Mouse (Mus musculus) MEL (cell line): ENCODE measurements around the gene Ppt2. TPM values are rescaled to one million over a fixed set of nuclear protein-coding genes. Genes with fewer than 3 reads are reported as not detected.

Experiments
- DNase-seq: peaks from one replicate; pipeline ENCODE4 v3.0.0; 2011; ENCODE audit warnings: low read depth, low spot score
- H3K27ac ChIP-seq: 2 replicates; pipeline ENCODE4 v1.5.1; 2012; ENCODE audit warnings: low read depth, mild to moderate bottlenecking, control low read depth, low read length, moderate library complexity; ENCODE audit not compliant: control insufficient read depth
- H3K27me3 ChIP-seq, 2 experiments: fragments of 150-350 bp in 1 of 2; sonication (generic) in 1 of 2; 2 replicates each; pipeline ENCODE4 v1.6.1; 2012; ENCODE audit warnings: low read length in 2 of 2, mild to moderate bottlenecking in 2 of 2, improper control_type of control experiment in 1 of 2, moderate library complexity in 1 of 2; ENCODE audit not compliant: insufficient read depth in 2 of 2, control insufficient read depth in 1 of 2
- H3K36me3 ChIP-seq, 2 experiments: 2 replicates each; pipeline ENCODE4 v1.6.1; 2012 to 2014; ENCODE audit warnings: low read length in 2 of 2, improper control_type of control experiment in 1 of 2, inconsistent platforms in 1 of 2, mild to moderate bottlenecking in 1 of 2; ENCODE audit not compliant: insufficient read depth in 2 of 2, control insufficient read depth in 1 of 2
- H3K4me1 ChIP-seq, 2 experiments: fragments of 150-350 bp in 1 of 2; sonication (generic) in 1 of 2; 2 replicates each; pipeline ENCODE4 v1.6.1; 2012; ENCODE audit warnings: low read length in 2 of 2, improper control_type of control experiment in 1 of 2, mild to moderate bottlenecking in 1 of 2; ENCODE audit not compliant: insufficient read depth in 2 of 2, control insufficient read depth in 1 of 2
- H3K4me3 ChIP-seq, 2 experiments: fragments of 150-350 bp in 1 of 2; sonication (generic) in 1 of 2; 2 replicates each; pipeline ENCODE4 v1.5.1; 2012; ENCODE audit warnings: low read depth in 2 of 2, low read length in 2 of 2, mild to moderate bottlenecking in 2 of 2, moderate library complexity in 2 of 2, control low read depth in 1 of 2, improper control_type of control experiment in 1 of 2; ENCODE audit not compliant: control insufficient read depth in 1 of 2, insufficient read depth in 1 of 2
- H3K79me2 ChIP-seq: 2 replicates; pipeline ENCODE4 v1.6.1; 2012; ENCODE audit warnings: mild to moderate bottlenecking, low read length, moderate library complexity; ENCODE audit not compliant: control insufficient read depth, poor library complexity, insufficient read depth
- H3K9ac ChIP-seq: 2 replicates; pipeline ENCODE4 v1.6.1; 2012; ENCODE audit warnings: low read depth, mild to moderate bottlenecking, control low read depth, low read length, moderate library complexity; ENCODE audit not compliant: control insufficient read depth, poor library complexity, severe bottlenecking
- H3K9me3 ChIP-seq: fragments of 150-350 bp; sonication (generic); replicated peaks from 2 replicates; pipeline ENCODE4 v1.6.1; 2012; ENCODE audit warnings: mild to moderate bottlenecking, low read length, improper control_type of control experiment, moderate library complexity; ENCODE audit not compliant: insufficient read depth
- BHLHE40 ChIP-seq: IDR thresholded peaks from 2 replicates; pipeline ENCODE4 v1.6.1; 2012; ENCODE audit warnings: low read depth, mild to moderate bottlenecking, inconsistent platforms, low read length, improper control_type of control experiment, borderline replicate concordance
- CTCF ChIP-seq, 3 experiments: IDR thresholded peaks in 2 of 3; conservative IDR thresholded peaks in 1 of 3; 2 replicates each; pipeline ENCODE4 v1.5.1; 2011 to 2012; ENCODE audit warnings: low read length in 3 of 3, low read depth in 2 of 3, mild to moderate bottlenecking in 2 of 3, improper control_type of control experiment in 1 of 3, inconsistent platforms in 1 of 3, mixed read lengths in 1 of 3, moderate library complexity in 1 of 3; ENCODE audit not compliant: control insufficient read depth in 1 of 3, insufficient read depth in 1 of 3, poor library complexity in 1 of 3, severe bottlenecking in 1 of 3
- E2F4 ChIP-seq: IDR thresholded peaks from 2 replicates; pipeline ENCODE4 v1.6.1; 2011; ENCODE audit warnings: low read depth, low read length, improper control_type of control experiment, borderline replicate concordance
- ELF1 ChIP-seq: IDR thresholded peaks from 2 replicates; pipeline ENCODE4 v1.6.1; 2014; ENCODE audit warnings: low read depth, mild to moderate bottlenecking, inconsistent platforms, low read length, improper control_type of control experiment, moderate library complexity
- ETS1 ChIP-seq: IDR thresholded peaks from 2 replicates; pipeline ENCODE4 v1.6.1; 2012; ENCODE audit warnings: low read depth, mild to moderate bottlenecking, inconsistent platforms, low read length, improper control_type of control experiment, moderate library complexity
- GATA1 ChIP-seq: IDR thresholded peaks from 2 replicates; pipeline ENCODE4 v1.6.1; 2011; ENCODE audit warnings: low read depth, low read length, improper control_type of control experiment
- HCFC1 ChIP-seq: IDR thresholded peaks from 2 replicates; pipeline ENCODE4 v1.6.1; 2012; ENCODE audit warnings: low read depth, mild to moderate bottlenecking, inconsistent platforms, low read length, improper control_type of control experiment, moderate library complexity
- JUND ChIP-seq: IDR thresholded peaks from 2 replicates; pipeline ENCODE4 v1.6.1; 2011; ENCODE audit warnings: low read depth, mild to moderate bottlenecking, improper control_type of control experiment, low read length
- MEF2A ChIP-seq: IDR thresholded peaks from 2 replicates; pipeline ENCODE4 v1.6.1; 2014; ENCODE audit warnings: low read depth, mild to moderate bottlenecking, inconsistent platforms, low read length, improper control_type of control experiment; ENCODE audit not compliant: poor library complexity, insufficient replicate concordance, severe bottlenecking; ENCODE audit errors: extremely low read depth
- MXI1 ChIP-seq: IDR thresholded peaks from 2 replicates; pipeline ENCODE4 v1.6.1; 2011; ENCODE audit warnings: mild to moderate bottlenecking, low read depth, low read length, improper control_type of control experiment
- MYB ChIP-seq: IDR thresholded peaks from 2 replicates; pipeline ENCODE4 v1.6.1; 2011; ENCODE audit warnings: mild to moderate bottlenecking, low read depth, low read length, improper control_type of control experiment
- MYC ChIP-seq: IDR thresholded peaks from 2 replicates; pipeline ENCODE4 v1.6.1; 2011; ENCODE audit warnings: low read depth, mild to moderate bottlenecking, low read length, improper control_type of control experiment, moderate library complexity
- POLR2AphosphoS2 ChIP-seq: IDR thresholded peaks from 2 replicates; pipeline ENCODE4 v1.6.1; 2011; ENCODE audit warnings: low read length, improper control_type of control experiment
- POLR2AphosphoS5 ChIP-seq: IDR thresholded peaks from 2 replicates; pipeline ENCODE4 v1.6.1; 2012; ENCODE audit warnings: low read depth, borderline replicate concordance, mild to moderate bottlenecking, inconsistent platforms, low read length, moderate library complexity, mixed read lengths
- RAD21 ChIP-seq: IDR thresholded peaks from 2 replicates; pipeline ENCODE4 v1.6.1; 2011; ENCODE audit warnings: mild to moderate bottlenecking, low read depth, low read length, improper control_type of control experiment
- SIN3A ChIP-seq: IDR thresholded peaks from 2 replicates; pipeline ENCODE4 v1.6.1; 2012; ENCODE audit warnings: low read length, improper control_type of control experiment, inconsistent platforms
- SMC3 ChIP-seq: IDR thresholded peaks from 2 replicates; pipeline ENCODE4 v1.6.1; 2011; ENCODE audit warnings: low read depth, low read length, improper control_type of control experiment
- TCF12 ChIP-seq: IDR thresholded peaks from 2 replicates; pipeline ENCODE4 v1.6.1; 2014; ENCODE audit warnings: low read depth, mild to moderate bottlenecking, inconsistent platforms, low read length, improper control_type of control experiment, moderate library complexity
- UBTF ChIP-seq: IDR thresholded peaks from 2 replicates; pipeline ENCODE4 v1.6.1; 2012; ENCODE audit warnings: low read depth, mild to moderate bottlenecking, inconsistent platforms, low read length, improper control_type of control experiment, moderate library complexity, borderline replicate concordance; ENCODE audit not compliant: insufficient read depth
- USF1 ChIP-seq: IDR thresholded peaks from 2 replicates; pipeline ENCODE4 v1.6.1; 2014; ENCODE audit warnings: low read depth, mild to moderate bottlenecking, inconsistent platforms, low read length, improper control_type of control experiment, moderate library complexity
- USF2 ChIP-seq, 2 experiments: IDR thresholded peaks; 2 replicates each; pipeline ENCODE4 v1.6.1; 2011 to 2012; ENCODE audit warnings: improper control_type of control experiment in 2 of 2, low read length in 2 of 2, borderline replicate concordance in 1 of 2, inconsistent platforms in 1 of 2, low read depth in 1 of 2, mild to moderate bottlenecking in 1 of 2; ENCODE audit not compliant: insufficient read depth in 1 of 2
- ZC3H11A ChIP-seq: IDR thresholded peaks from 2 replicates; pipeline ENCODE4 v1.6.1; 2012; ENCODE audit warnings: low read depth, mild to moderate bottlenecking, inconsistent platforms, low read length, improper control_type of control experiment
- ZKSCAN1 ChIP-seq: IDR thresholded peaks from 2 replicates; pipeline ENCODE4 v1.6.1; 2012; ENCODE audit warnings: low read depth, mild to moderate bottlenecking, inconsistent platforms, low read length, improper control_type of control experiment, moderate library complexity
- ZMIZ1 ChIP-seq: IDR thresholded peaks from 2 replicates; pipeline ENCODE4 v1.6.1; 2012; ENCODE audit warnings: low read depth, mild to moderate bottlenecking, inconsistent platforms, low read length, improper control_type of control experiment, moderate library complexity
- ZNF384 ChIP-seq: IDR thresholded peaks from 2 replicates; pipeline ENCODE4 v1.6.1; 2012; ENCODE audit warnings: low read depth, mild to moderate bottlenecking, inconsistent platforms, low read length, improper control_type of control experiment
- polyA plus RNA-seq, 2 experiments: library from polyadenylated mRNA; stranded (reverse) in 1 of 2; unstranded in 1 of 2; fragments of >175 nt in 1 of 2; fragments of >200 nt in 1 of 2; gene quantifications; 2 replicates each; pipeline versions ENCODE4 v1.2.1 to v1.2.4; 2012; ENCODE audit warnings: low replicate concordance in 2 of 2, low read depth in 1 of 2; ENCODE audit not compliant: insufficient read length in 2 of 2, insufficient read depth in 1 of 2, missing spikeins in 1 of 2
- total RNA-seq: library from RNA; depleted of rRNA; stranded (reverse); fragments of 300-350 nt; gene quantifications from 2 replicates; pipeline ENCODE4 v1.2.3, GENCODE M21; 2012

Gene Ppt2
- total and polyA plus RNA-seq, 3 experiments, result 29.2 to 147 (median 67.1) TPM

DNA sequence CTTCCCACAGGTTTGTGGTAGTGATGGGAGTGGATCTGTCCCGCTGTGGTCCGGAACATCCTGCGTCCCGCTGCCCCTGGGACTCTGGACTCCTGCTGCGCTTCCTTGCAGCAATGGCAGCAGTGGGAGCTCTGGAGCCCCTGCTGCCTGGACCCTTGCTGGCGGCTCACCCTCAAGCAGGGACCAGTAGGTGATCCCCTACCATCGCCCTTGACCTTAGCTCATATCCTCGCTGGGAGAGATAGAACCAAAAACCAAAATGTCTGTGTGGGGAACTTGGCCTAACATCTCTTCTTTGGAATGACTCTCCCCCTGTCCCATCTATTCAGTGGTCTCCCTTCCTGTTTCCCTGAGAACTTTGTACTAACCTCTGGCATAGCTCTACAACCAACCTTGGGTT is 44.5 kb downstream of the Ppt2 start:
- H3K9me3 ChIP-seq, result no peaks in the 10 kb centered on the region
- peaks cover 4 to 12% of the 10 kb centered on the region in 2 experiments; a peak in 3 of 4 replicates for H3K4me1 ChIP-seq
- peaks cover 0 to 10% of the 10 kb centered on the region in 2 experiments; a peak in 2 of 4 replicates for H3K36me3 ChIP-seq
- DNase-seq, result no peak
- H3K4me3 ChIP-seq, result no peak overlapping the region
- peaks cover 9% of the 10 kb centered on the region; the same call in 1 of the 2 replicates for H3K79me2 ChIP-seq
- H3K9ac ChIP-seq, result no peak overlapping the region
- no peaks in the 10 kb centered on the region for H3K27me3 ChIP-seq
- TF ChIP-seq ZNF384 (no peak), TCF12 (no peak), USF1 (no peak), RAD21 (no peak), E2F4 (no peak), GATA1 (no peak), JUND (no peak), HCFC1 (no peak), USF2 (IDR thresholded peaks at IDR 0.05; ENCODE audit: borderline replicate concordance in 1 of 2, insufficient read depth in 1 of 2, low read depth in 1 of 2, low read length in 2 of 2) (no peak), MEF2A (no peak), ELF1 (no peak), ZKSCAN1 (no peak), CTCF (IDR thresholded peaks at IDR 0.05 in 2 of 3, conservative IDR thresholded peaks at IDR 0.05 in 1 of 3; ENCODE audit: control insufficient read depth in 1 of 3, insufficient read depth in 1 of 3, low read depth in 2 of 3, low read length in 3 of 3, poor library complexity in 1 of 3, severe bottlenecking in 1 of 3) (no peak), MYC (no peak), MXI1 (no peak)
- TF ChIP-seq, all 39 proteins: peak for 0
- H3K27ac ChIP-seq, result no peak overlapping the region

DNA sequence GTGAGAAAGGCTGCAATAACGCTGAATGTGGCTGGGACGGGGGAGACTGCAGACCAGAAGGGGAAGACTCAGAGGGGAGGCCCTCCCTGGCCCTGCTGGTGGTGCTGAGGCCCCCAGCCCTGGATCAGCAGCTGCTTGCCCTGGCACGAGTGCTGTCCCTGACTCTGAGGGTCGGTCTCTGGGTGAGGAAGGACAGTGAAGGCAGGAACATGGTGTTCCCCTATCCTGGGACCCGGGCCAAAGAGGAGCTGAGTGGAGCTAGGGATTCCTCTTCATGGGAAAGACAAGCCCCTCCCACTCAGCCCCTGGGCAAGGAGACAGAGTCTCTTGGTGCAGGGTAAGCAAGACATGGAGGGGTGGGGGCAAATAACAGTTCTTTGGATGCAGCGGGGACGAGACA is 44.9 kb downstream of the Ppt2 start:
- TF ChIP-seq HCFC1 (no peak), POLR2AphosphoS2 (no peak), SMC3 (no peak), TCF12 (no peak), ZC3H11A (no peak), UBTF (no peak), BHLHE40 (no peak), MYB (no peak), USF1 (no peak), SIN3A (no peak), ETS1 (no peak), MYC (no peak), E2F4 (no peak), POLR2AphosphoS5 (no peak), ZMIZ1 (no peak)
- TF ChIP-seq, all 39 proteins: peak for 0
- H3K9ac ChIP-seq, result no peak overlapping the region
- DNase-seq, result no peak
- H3K27me3 ChIP-seq, result no peaks in the 10 kb centered on the region
- peaks cover 2 to 9% of the 10 kb centered on the region in 2 experiments; a peak in 3 of 4 replicates for H3K4me1 ChIP-seq
- H3K79me2 ChIP-seq, result peaks cover 9% of the 10 kb centered on the region; the same call in 1 of the 2 replicates
- H3K36me3 ChIP-seq, result peaks cover 0 to 5% of the 10 kb centered on the region in 2 experiments; a peak in 2 of 4 replicates
- no peaks in the 10 kb centered on the region for H3K9me3 ChIP-seq
- H3K4me3 ChIP-seq, result no peak overlapping the region
- no peak overlapping the region for H3K27ac ChIP-seq
